ENCODE assay signal across 18 mouse cellular contexts in the genomic region with DNA sequence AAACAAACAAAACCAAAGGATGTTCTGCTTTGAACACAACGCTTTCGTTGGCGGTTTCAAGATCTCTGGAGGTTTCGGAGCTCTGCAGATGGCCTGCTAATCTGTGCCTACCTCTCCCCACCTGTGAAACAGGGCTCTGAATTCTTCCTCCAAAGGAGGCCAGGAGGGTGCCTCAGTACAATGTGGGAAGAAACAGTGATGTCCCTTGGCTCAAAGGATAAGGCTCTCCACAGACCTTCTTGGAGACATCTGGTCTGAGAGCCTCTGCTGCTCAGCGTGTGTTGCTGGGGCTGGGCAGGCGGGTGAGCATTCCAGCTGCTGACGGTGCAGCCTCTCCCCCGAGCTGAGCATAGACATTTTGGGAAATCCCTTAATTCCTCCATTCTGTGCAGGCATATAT. TPM values are rescaled to one million over a fixed set of nuclear protein-coding genes. Genes with fewer than 3 reads are reported as not detected.
"Had no signal": no experiment of that assay in that cellular context is flagged by ENCODE, and none has a peak within 500 bp of the region (broad histone marks: within the 10 kb centered on the region; RNA-seq: fewer than 3 reads in every experiment).

A gene (plus strand): TSS at position 301 of the 400 bp plus-strand sequence.

- H3K27ac ChIP-seq: midbrain, embryonic 10.5 days; midbrain, embryonic 12.5 days; neural tube, embryonic 13.5 days had no signal

- ATAC-seq: midbrain, embryonic 16.5 days had no signal

- H3K27me3 ChIP-seq: midbrain, embryonic 12.5 days; neural tube, embryonic 13.5 days had no signal

- H3K4me2 ChIP-seq: lung, embryonic 14.5 days; midbrain, embryonic 12.5 days; neural tube, embryonic 13.5 days had no signal

- H3K4me1 ChIP-seq: midbrain, embryonic 12.5 days; neural tube, embryonic 13.5 days had no signal

- H3K9me3 ChIP-seq: midbrain, embryonic 10.5 days; midbrain, embryonic 12.5 days; neural tube, embryonic 13.5 days had no signal

- H3K9ac ChIP-seq: lung, embryonic 14.5 days; midbrain, embryonic 12.5 days; neural tube, embryonic 13.5 days had no signal

- H3K36me3 ChIP-seq: midbrain, embryonic 10.5 days; midbrain, embryonic 12.5 days; neural tube, embryonic 13.5 days had no signal

- H3K4me3 ChIP-seq: midbrain, embryonic 10.5 days; midbrain, embryonic 12.5 days; myocyte; neural tube, embryonic 13.5 days had no signal

- DNase-seq: lung, adult 18-20 months; lung, embryonic 14.5 days; lung, postnatal 10 days; lung, postnatal 4 days; midbrain, embryonic 14.5 days; right cerebral cortex, postnatal 14 days; spleen, adult 18-20 months; thymus, adult 18-20 months; thymus, postnatal 14 days; thymus, postnatal 36 days had no signal

RNA-seq across cellular contexts. Expression of the gene that starts here (rescaled TPM):
- polyA plus RNA-seq: lung, embryonic 14.5 days; midbrain, embryonic 10.5 days; midbrain, embryonic 12.5 days; midbrain, embryonic 14.5 days; myocyte; neural tube, embryonic 11.5 days; neural tube, embryonic 13.5 days; small intestine, adult 2 months; stomach, embryonic 14.5 days had no signal
